Mouse (Mus musculus) hindbrain, embryonic 15.5 days (tissue): ENCODE results near the gene Syn1. TPM values are rescaled to one million over a fixed set of nuclear protein-coding genes. Genes with fewer than 3 reads are reported as not detected.

Experiments
- ATAC-seq: fragments of 200-750 bp; cut with Nextera tagmentation; 2 replicates; pipeline ENCODE4 v1.8.0; 2017; ENCODE audit warnings: low read depth, moderate number of reproducible peaks, moderate TSS enrichment; ENCODE audit not compliant: low FRiP score
- H3K27ac ChIP-seq: fragments of 300-500 bp; sonication (generic); replicated peaks from 2 replicates; pipeline ENCODE4 v1.5.1; 2015; ENCODE audit warnings: mild to moderate bottlenecking, inconsistent platforms
- H3K27me3 ChIP-seq: fragments of 300-500 bp; sonication (generic); 2 replicates; pipeline ENCODE4 v1.6.1; 2015; ENCODE audit warnings: control low read depth, inconsistent platforms
- H3K36me3 ChIP-seq: fragments of 300-500 bp; sonication (generic); 2 replicates; pipeline ENCODE4 v1.6.1; 2015; ENCODE audit warnings: control low read depth, inconsistent platforms
- H3K4me1 ChIP-seq: fragments of 300-500 bp; sonication (generic); replicated peaks from 2 replicates; pipeline ENCODE4 v1.6.1; 2015; ENCODE audit warnings: control low read depth, inconsistent platforms
- H3K4me2 ChIP-seq: fragments of 300-500 bp; sonication (generic); 2 replicates; pipeline ENCODE4 v1.6.1; 2015; ENCODE audit warnings: moderate library complexity, mild to moderate bottlenecking, inconsistent platforms
- H3K4me3 ChIP-seq: fragments of 300-500 bp; sonication (generic); 2 replicates; pipeline ENCODE4 v1.5.1; 2015; ENCODE audit warnings: mild to moderate bottlenecking, inconsistent platforms
- H3K9ac ChIP-seq: fragments of 300-500 bp; sonication (generic); 2 replicates; pipeline ENCODE4 v1.6.1; 2015; ENCODE audit warnings: inconsistent platforms
- H3K9me3 ChIP-seq: fragments of 300-500 bp; sonication (generic); 2 replicates; pipeline ENCODE4 v1.6.1; 2016; ENCODE audit warnings: control low read depth, inconsistent platforms
- WGBS: fragments of 180-500 bp; shearing (Covaris S2); methylation state at CpG from one replicate; pipeline ENCODE4 v1.1.7; 2015; 5-methylcytosine and 5-hydroxymethylcytosine counted together
- polyA plus RNA-seq: library from polyadenylated mRNA; unstranded; fragments of >200 nt; fragmentation: Nextera tagmentation; extraction: Ambion mirVana; gene quantifications from 2 replicates; pipeline ENCODE4 v1.2.1, GENCODE M21; 2015

Syn1 gene
- 83.1 and 117 TPM in 2 replicates for polyA plus RNA-seq

DNA sequence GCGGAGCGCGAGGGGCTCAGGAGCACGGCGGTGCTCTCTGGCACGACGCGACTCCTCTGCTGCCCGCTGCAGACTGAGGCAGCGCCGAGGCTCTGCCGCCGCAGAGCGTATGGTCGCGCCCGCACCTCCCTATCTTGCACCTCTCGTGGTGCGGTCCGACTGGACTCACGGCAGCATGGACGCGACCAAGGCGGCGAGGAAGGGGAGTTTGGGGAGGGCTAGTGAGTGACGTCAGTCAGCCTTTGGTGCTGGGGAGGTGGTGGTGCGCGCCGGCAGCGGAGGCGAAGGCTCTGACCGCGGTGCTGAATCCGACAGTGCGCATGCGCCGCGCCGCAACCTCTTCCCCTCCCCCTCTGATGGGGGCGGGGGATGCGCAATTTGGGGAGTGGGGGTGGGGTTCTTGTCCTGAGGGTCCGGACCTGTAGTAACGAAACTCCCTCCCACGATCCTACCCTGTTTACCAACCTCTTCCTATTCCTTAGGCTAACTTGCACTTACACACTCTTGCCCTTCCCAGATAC is at the start of gene Syn1:
Gene Syn1, minus strand, starts transcription at position 161 of the 521 bp plus-strand sequence.
- Histone ChIP-seq H3K4me2 (peak within 1 kb of the TSS; percentile 55), H3K9me3 (no peaks in the 10 kb centered on the region), H3K4me3 (peak within 1 kb of the TSS; percentile 66), H3K4me1 (peaks cover 17% of the 10 kb centered on the region), H3K27ac (peak within 1 kb of the TSS; percentile 84), H3K27me3 (no peaks in the 10 kb centered on the region), H3K36me3 (no peaks in the 10 kb centered on the region), H3K9ac (peak within 1 kb of the TSS; percentile 65)
- WGBS: 29% methylated on average over 38 of the region's 44 CpGs
- ATAC-seq: peak; percentile 97

DNA sequence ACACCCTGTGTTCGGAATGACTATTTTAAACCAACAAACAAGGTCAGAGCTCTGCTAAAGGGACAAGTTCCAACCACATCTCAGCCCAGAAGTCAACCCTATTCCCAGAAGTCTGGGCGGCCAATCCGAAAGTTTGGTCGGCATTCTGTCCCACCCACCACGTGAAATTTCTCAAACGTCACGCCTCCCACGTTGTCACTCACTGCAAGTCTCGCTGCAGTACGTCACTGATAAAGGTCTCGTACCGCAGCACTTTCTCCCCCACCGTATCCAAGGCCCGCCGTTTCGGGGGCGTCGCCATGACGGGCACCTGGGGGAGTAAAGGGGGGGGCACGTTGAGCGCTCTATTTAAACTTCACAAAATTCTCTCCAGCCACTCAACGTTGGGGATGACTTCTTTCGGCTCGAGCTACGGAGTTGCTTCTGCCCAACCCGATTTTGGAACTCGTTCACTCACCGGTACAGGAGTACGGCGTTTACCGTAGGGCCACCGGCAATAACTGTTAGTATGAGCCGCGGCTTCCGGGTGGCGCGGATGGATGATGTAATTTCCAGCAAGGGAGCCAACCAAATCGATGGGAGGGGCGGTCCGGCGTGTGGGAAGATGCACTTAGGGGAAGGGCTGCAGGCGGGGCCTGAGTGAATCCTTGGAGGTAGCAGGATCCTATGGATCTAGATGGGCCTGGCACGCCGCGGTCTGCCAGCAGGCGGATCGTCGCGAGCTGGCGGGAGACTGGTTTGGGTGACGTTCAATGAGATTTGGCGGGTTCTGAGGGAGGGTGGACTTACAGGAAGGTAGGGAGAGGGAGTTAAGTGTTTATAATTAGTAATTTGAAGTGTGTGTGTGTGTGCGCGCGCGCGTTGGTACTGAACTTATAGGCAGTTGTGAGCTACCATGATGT is 40.9 kb upstream of the Syn1 start, which contains the start of gene Uxt:
Gene Uxt, minus strand, starts transcription at position 541 of the 902 bp plus-strand sequence.
- Histone ChIP-seq H3K9ac (peak within 1 kb of the TSS; percentile 47), H3K4me3 (peak within 1 kb of the TSS; percentile 53), H3K27me3 (no peaks in the 10 kb centered on the region), H3K9me3 (no peaks in the 10 kb centered on the region), H3K36me3 (0 out of 2 replicates have a peak, but pooled peaks cover 4% of the 10 kb centered on the region), H3K4me2 (peak within 1 kb of the TSS; percentile 52), H3K27ac (peak within 1 kb of the TSS; percentile 82), H3K4me1 (peaks cover 6% of the 10 kb centered on the region)
- peak; percentile 97 for ATAC-seq
- WGBS: 21% methylated on average over 57 of the region's 57 CpGs

DNA sequence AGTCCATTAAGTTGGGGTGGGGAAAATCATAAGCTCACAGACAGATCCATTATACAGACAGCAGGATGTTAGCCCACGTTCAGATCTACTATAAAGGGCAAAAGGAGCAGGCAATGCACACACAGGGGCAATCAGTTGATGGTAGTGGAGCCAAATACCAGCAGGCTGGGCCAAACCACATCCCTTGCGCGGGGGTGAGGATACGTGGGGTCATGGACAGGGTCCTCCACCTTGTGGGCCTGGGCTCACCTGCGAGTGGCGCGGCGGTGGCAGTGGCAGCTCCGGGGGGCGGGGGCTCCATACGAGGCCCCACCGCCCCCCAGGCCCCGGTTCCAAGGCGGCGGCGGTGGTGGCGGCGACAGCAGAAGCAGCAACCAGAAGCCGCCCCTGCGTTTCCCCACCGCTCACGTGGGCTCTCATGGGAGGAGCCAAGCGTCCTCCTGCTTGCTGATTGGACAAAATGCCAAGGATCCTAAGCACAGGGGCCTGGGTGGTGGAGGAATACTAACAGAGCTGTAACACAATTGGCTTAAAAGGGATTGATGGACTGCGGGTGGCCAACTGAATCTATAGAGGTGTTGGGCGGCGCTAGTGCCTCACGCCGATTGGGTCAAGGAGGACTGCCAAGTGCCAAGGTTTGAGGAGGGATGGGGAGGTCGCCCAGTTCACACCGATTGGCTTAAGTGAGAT is 29.5 kb upstream of the Syn1 start, which contains the start of gene Elk1:
Gene Elk1, minus strand, starts transcription at position 418 of the 690 bp plus-strand sequence.
- peak within 1 kb of the TSS; percentile 57 for H3K4me2 ChIP-seq
- peak within 1 kb of the TSS; percentile 71 for H3K4me3 ChIP-seq
- no peaks in the 10 kb centered on the region for H3K27me3 ChIP-seq
- H3K36me3 ChIP-seq: no peaks in the 10 kb centered on the region
- ATAC-seq: peak; percentile 98
- H3K4me1 ChIP-seq: peaks cover 12% of the 10 kb centered on the region; the same call in 1 of the 2 replicates
- H3K9me3 ChIP-seq: no peaks in the 10 kb centered on the region
- WGBS: 28% methylated on average over 20 of the region's 30 CpGs
- peak within 1 kb of the TSS; percentile 50 for H3K9ac ChIP-seq
- H3K27ac ChIP-seq: peak within 1 kb of the TSS; percentile 87

DNA sequence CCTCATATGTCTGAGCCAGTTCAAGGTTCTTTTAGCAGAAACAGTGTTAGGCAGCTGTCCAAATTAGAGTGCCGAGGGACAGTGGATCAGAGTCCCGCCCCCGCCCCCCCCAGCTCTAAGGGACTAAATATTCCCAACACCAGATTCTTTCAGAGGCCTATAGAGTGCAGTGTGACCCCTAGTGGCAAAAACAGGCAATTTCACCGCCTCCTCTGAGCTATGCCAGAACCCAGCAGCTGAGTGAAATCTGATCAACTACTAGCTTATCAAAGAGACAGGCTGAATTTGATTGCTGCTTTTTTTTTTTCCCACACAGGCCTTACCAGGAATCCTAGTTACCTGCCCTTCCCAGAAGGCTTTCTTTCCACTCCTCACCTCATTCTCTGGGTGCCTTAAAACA is 25.3 kb upstream of the Syn1 start:
- H3K4me2 ChIP-seq: no peak overlapping the region
- H3K36me3 ChIP-seq: no peaks in the 10 kb centered on the region
- no peak overlapping the region for H3K27ac ChIP-seq
- no peaks in the 10 kb centered on the region for H3K9me3 ChIP-seq
- H3K4me3 ChIP-seq: no peak overlapping the region
- H3K9ac ChIP-seq: no peak overlapping the region
- no peaks in the 10 kb centered on the region for H3K27me3 ChIP-seq
- 5% methylated on average over 4 of the region's 4 CpGs for WGBS
- H3K4me1 ChIP-seq: peaks cover 11% of the 10 kb centered on the region; the same call in 1 of the 2 replicates
- no peak for ATAC-seq

DNA sequence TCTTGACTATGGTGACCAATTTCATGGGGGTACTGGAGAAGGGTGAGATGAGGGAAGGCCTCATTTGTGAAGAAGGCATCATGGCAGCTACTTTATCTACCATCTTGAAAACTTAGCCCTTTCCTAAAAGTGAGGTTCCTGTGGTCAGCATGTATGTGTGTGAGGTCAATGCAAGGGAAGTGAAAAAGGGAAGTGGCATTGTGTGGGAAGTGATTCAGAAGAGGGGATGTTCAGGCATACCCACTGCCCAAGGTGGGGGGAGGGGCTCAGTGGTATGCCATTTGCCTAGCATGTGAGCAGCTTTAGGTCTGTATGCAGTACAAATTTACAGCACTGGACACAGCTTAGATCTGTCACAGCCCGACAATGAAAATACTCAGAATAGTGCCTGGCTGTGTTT is 11.2 kb upstream of the Syn1 start:
- no peaks in the 10 kb centered on the region for H3K4me1 ChIP-seq
- no peak overlapping the region for H3K9ac ChIP-seq
- no peak overlapping the region for H3K27ac ChIP-seq
- H3K36me3 ChIP-seq: no peaks in the 10 kb centered on the region
- WGBS: 96% methylated on average over 1 of the region's 1 CpGs
- ATAC-seq: no peak
- H3K27me3 ChIP-seq: no peaks in the 10 kb centered on the region
- H3K4me2 ChIP-seq: no peak overlapping the region
- no peaks in the 10 kb centered on the region for H3K9me3 ChIP-seq
- no peak overlapping the region for H3K4me3 ChIP-seq

DNA sequence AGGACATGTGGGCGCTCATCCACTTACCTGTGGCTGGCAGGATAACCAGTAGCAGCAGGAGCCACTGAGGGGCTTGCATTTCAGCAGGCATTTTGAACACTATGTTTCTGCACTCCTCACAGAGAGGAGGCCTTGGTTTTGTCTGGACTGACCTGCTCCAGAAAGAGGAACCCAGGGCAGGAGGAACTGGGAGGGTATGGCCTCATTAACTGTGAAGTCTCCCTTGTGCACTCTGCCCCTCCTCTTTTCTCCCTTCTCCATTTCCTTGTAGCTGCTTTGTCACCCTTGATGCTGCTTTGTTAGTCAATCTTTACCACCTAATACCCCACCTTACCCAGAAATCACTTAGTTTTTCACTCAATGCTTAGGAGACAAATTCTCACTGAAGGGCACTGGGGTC is 10.6 kb upstream of the Syn1 start, which contains the start of gene Cfp:
Gene Cfp, minus strand, starts transcription at position 192 of the 400 bp plus-strand sequence.
- Histone ChIP-seq H3K4me2 (no peak within 1 kb of the TSS), H3K27me3 (no peaks in the 10 kb centered on the region), H3K9me3 (no peaks in the 10 kb centered on the region), H3K9ac (no peak within 1 kb of the TSS), H3K4me3 (no peak within 1 kb of the TSS), H3K27ac (no peak within 1 kb of the TSS), H3K4me1 (no peaks in the 10 kb centered on the region), H3K36me3 (no peaks in the 10 kb centered on the region)
- ATAC-seq: no peak
- WGBS: 77% methylated on average over 1 of the region's 1 CpGs

DNA sequence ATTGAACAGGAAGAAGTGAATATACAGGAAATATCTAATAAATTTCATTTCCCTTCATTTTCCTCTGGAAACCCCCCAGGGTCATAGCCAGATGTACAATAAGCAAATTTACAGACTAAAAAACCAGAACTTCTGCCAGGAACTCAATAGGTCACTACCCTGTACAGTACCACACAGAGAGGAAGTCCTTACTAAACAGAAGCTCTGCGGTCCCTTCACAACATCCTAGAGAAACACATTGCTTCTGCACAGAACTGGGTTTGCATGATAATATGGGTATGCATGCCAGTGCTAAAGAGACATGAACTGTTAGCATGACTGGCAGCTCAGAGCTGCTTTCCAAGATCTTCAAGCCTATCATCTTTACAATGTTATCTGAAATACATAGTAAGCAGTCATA is 9.1 kb upstream of the Syn1 start:
- ATAC-seq: no peak
- H3K4me1 ChIP-seq: no peaks in the 10 kb centered on the region
- H3K9ac ChIP-seq: no peak overlapping the region
- no peak overlapping the region for H3K27ac ChIP-seq
- H3K4me2 ChIP-seq: no peak overlapping the region
- H3K27me3 ChIP-seq: no peaks in the 10 kb centered on the region
- no peaks in the 10 kb centered on the region for H3K36me3 ChIP-seq
- H3K4me3 ChIP-seq: no peak overlapping the region
- no peaks in the 10 kb centered on the region for H3K9me3 ChIP-seq
- 87% methylated on average over 1 of the region's 1 CpGs for WGBS

DNA sequence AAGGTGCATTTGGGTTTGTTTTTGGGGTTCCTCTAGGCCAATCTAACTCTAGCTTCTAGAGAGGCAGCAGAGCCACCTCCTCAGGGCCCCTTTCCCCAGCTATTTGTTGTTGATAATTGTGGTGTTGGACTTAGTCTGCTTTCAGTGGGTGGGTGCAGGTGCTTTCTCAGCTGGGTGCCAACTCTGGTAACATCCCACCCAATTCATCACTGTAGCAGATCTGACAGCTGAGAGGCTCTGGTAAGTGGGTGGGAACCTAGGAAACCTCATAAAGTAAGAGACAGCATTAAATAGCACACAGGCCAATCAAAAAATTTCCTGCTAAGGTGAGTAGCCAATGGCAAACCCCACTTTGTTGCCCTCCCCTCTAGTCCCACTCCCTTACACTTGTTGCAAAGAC is 4.2 kb upstream of the Syn1 start:
- Histone ChIP-seq H3K4me1 (no peaks in the 10 kb centered on the region), H3K4me2 (no peak overlapping the region), H3K27ac (no peak overlapping the region), H3K27me3 (no peaks in the 10 kb centered on the region), H3K9me3 (no peaks in the 10 kb centered on the region), H3K36me3 (no peaks in the 10 kb centered on the region), H3K9ac (no peak overlapping the region), H3K4me3 (no peak overlapping the region)
- no peak for ATAC-seq

DNA sequence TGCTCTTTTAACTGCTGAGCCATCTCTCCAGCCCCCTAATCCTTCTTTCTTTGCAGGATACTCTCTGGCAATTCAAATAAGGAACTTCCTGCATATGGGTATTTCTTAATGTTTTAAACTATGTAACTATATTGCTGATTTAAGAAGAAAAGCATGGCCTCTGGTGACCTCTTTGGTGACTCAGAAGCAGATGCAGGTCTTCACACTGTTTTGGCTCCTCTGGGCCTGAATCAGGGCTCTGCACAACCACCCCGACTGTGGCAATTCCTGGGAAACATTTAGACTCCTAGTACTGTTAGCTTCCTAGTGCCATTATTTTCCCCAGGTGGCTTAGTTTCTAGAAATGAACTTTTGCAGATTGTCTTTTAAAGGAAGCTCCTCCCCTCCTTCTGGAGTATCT is 2.7 kb upstream of the Syn1 start:
- H3K9ac ChIP-seq: no peak overlapping the region
- peaks cover 6% of the 10 kb centered on the region for H3K4me1 ChIP-seq
- H3K4me3 ChIP-seq: no peak overlapping the region
- H3K9me3 ChIP-seq: no peaks in the 10 kb centered on the region
- no peaks in the 10 kb centered on the region for H3K36me3 ChIP-seq
- H3K4me2 ChIP-seq: no peak overlapping the region
- H3K27ac ChIP-seq: no peak overlapping the region
- no peaks in the 10 kb centered on the region for H3K27me3 ChIP-seq
- WGBS: 79% methylated on average over 1 of the region's 1 CpGs
- ATAC-seq: no peak

DNA sequence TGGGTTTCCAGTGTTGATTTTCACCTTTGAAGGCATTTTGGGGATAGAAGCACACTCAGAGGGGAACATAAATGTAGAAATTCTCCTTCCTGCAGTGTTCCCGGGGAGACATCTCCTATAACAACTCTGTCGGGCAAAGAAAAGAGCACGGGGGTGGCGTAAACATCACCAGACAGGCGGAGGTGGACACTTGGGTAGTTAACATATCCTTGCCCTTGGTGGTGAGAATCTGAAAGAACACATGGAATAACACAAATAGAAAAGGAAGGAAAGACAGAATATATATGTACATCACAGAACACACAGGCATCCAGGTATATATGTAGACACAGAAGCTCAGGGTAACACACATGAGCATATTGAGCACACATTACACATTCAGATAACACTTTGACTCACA is 562 bp upstream of the Syn1 start:
- H3K9ac ChIP-seq: 0 out of 2 replicates have a peak overlapping the region, but pooled peaks have one; percentile 4
- peak overlapping the region; percentile 69 for H3K27ac ChIP-seq
- no peaks in the 10 kb centered on the region for H3K36me3 ChIP-seq
- peak overlapping the region; percentile 66 for H3K4me3 ChIP-seq
- H3K4me1 ChIP-seq: peaks cover 17% of the 10 kb centered on the region
- H3K4me2 ChIP-seq: peak overlapping the region; percentile 55
- 35% methylated on average over 5 of the region's 5 CpGs for WGBS
- peak; percentile 16; the same call in 1 of the 2 replicates for ATAC-seq
- H3K27me3 ChIP-seq: no peaks in the 10 kb centered on the region
- H3K9me3 ChIP-seq: no peaks in the 10 kb centered on the region

DNA sequence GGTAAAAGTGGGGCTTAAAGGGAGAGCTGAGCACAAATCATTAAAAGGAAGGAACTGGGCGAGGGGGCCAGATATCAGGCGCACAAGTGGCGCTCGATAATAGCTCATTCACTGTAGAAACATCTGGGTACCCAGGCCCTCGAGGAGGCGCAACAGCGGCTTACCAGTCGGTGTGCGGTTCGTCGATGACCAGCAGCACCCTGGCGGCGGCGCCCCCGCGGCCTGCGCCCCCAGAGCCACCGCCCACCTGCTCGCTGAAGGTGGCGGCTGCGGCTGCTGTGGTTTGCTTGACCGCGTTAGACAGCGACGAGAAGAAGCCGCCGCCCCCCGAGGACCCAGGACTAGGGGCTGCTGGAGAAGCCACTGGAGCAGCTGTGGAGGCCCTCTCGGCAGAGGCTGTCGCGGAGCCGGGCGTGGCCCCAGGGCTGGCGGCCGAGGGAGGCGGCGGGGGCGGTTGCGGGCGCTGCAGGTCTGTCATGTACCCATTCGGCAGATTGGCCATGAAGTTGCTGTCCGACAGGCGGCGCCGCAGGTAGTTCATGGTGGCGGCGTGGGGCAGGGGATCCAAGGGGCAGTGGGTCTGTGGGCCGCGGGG is 458 bp downstream of the Syn1 start:
- H3K4me1 ChIP-seq: peaks cover 17% of the 10 kb centered on the region
- peak overlapping the region; percentile 84 for H3K27ac ChIP-seq
- H3K36me3 ChIP-seq: no peaks in the 10 kb centered on the region
- H3K4me2 ChIP-seq: peak overlapping the region; percentile 55
- no peaks in the 10 kb centered on the region for H3K27me3 ChIP-seq
- peak overlapping the region; percentile 66 for H3K4me3 ChIP-seq
- H3K9ac ChIP-seq: peak overlapping the region; percentile 65
- peak; percentile 74 for ATAC-seq
- WGBS: 17% methylated on average over 46 of the region's 49 CpGs
- H3K9me3 ChIP-seq: no peaks in the 10 kb centered on the region
